Mouse (Mus musculus) right cerebral cortex, postnatal 10 days (tissue): Measurements from ENCODE around the gene Lrrc3c.

Experiments used
- DNase-seq, 2 experiments: peaks; one replicate each; pipeline ENCODE4 v3.0.0; 2021; ENCODE audit warnings: low spot score in 2 of 2

The Lrrc3c gene

GRCm38 (mm10) chr11:98597991-98598390 is at the start of gene Lrrc3c:
TSS of gene Lrrc3c (plus strand) at chr11:98598291.
- no peak for DNase-seq

- DNase-seq = no peak
These were observed 48.7 kb upstream of the Lrrc3c start for GRCm38 (mm10) chr11:98549363-98549762.

- DNase-seq = no peak
These were observed 47.6 kb upstream of the Lrrc3c start for GRCm38 (mm10) chr11:98550311-98550974.

- peak; percentile 93 to 94 for DNase-seq
These were observed 46.9 kb upstream of the Lrrc3c start, which contains the start of gene Zpbp2 for GRCm38 (mm10) chr11:98550975-98551828. TSS of gene Zpbp2 (plus strand) at chr11:98551097.

GRCm38 (mm10) chr11:98553966-98554365 is 44.1 kb upstream of the Lrrc3c start:
- DNase-seq = no peak

GRCm38 (mm10) chr11:98555124-98555700 is 42.9 kb upstream of the Lrrc3c start:
- no peak for DNase-seq

- no peak for DNase-seq
These were observed 37.1 kb upstream of the Lrrc3c start for GRCm38 (mm10) chr11:98560942-98561341.

GRCm38 (mm10) chr11:98563025-98563424 is 35.1 kb upstream of the Lrrc3c start:
- DNase-seq = no peak

- DNase-seq = no peak
These were observed 34.1 kb upstream of the Lrrc3c start for GRCm38 (mm10) chr11:98563921-98564414.

- no peak for DNase-seq
These were observed 29.8 kb upstream of the Lrrc3c start for GRCm38 (mm10) chr11:98568326-98568725.

- no peak for DNase-seq
These were observed 28.6 kb upstream of the Lrrc3c start for GRCm38 (mm10) chr11:98569461-98569860.

GRCm38 (mm10) chr11:98577776-98578175 is 20.3 kb upstream of the Lrrc3c start:
- no peak for DNase-seq

- DNase-seq = no peak
These were observed 17.6 kb upstream of the Lrrc3c start for GRCm38 (mm10) chr11:98580301-98581121.

GRCm38 (mm10) chr11:98581286-98582029 is 16.6 kb upstream of the Lrrc3c start:
- DNase-seq = no peak

- DNase-seq = no peak
These were observed 16.1 kb upstream of the Lrrc3c start for GRCm38 (mm10) chr11:98582030-98582388.

- no peak for DNase-seq
These were observed 15.4 kb upstream of the Lrrc3c start for GRCm38 (mm10) chr11:98582551-98583264.

GRCm38 (mm10) chr11:98583265-98583552 is 14.9 kb upstream of the Lrrc3c start:
- DNase-seq = no peak

- no peak for DNase-seq
These were observed 14.5 kb upstream of the Lrrc3c start for GRCm38 (mm10) chr11:98583571-98583970.

GRCm38 (mm10) chr11:98584146-98584545 is 13.9 kb upstream of the Lrrc3c start:
- DNase-seq = no peak

GRCm38 (mm10) chr11:98584629-98585177 is 13.4 kb upstream of the Lrrc3c start:
- no peak for DNase-seq
